Mouse (Mus musculus) stomach, postnatal 0 days (tissue): ENCODE results near the gene Tsen34.

Experiments
- CTCF ChIP-seq: IDR thresholded peaks from 2 replicates; pipeline ENCODE4 v1.5.1; 2016; ENCODE audit warnings: antibody characterized with exemption, low read depth, mild to moderate bottlenecking, moderate library complexity
- EP300 ChIP-seq: optimal IDR thresholded peaks from 2 replicates; pipeline ENCODE3; 2016; ENCODE audit warnings: antibody characterized with exemption

DNA sequence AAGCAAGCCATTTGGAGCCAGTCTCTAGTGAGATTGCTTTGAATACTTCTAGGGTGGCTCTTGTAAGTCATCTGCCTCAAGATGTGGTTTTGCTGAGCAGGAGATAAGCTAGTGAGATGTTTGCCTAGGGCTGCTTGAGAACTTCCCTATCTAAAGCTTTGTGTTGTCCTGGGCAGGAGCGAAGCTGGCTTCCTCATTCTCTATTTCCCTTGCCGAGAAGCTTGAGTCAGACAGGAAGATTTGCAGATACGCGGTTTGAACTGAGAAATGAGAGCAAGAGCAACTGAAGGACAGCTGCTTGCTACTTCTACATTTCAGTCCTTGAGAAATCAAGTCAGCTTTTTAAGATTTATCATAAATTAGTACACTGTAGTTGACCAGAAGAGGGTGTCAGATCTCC is 14.4 kb downstream of the Tsen34 start:
- TF ChIP-seq CTCF (no peak), EP300 (no peak)
